In the genomic region with DNA sequence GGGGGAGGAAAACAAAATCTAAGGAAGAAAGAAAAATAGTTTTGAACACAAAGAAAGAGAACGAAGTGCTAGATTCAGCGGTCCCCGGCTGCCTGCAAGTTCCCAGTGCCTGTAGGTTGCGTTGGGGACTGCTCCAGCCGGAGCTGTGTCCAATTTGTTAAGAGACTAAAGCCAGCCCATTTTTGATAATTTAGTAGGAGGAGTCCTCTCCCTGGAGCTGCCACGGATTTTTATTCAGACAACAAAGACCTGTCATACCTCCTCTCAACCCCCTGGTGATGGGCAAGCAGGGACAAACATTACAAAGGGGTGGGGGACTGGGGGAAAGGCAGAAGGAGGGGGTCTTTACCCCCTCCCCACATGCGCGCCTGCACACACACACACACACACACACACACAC, we compare ENCODE assay signal across 9 mouse cellular contexts. TPM values are rescaled to one million over a fixed set of nuclear protein-coding genes. Genes with fewer than 3 reads are reported as not detected.
DNase-seq lines count a peak whose midpoint lies in the region; ATAC-seq lines count a peak whose summit lies in the region.
"Had no signal": no experiment of that assay in that cellular context is flagged by ENCODE, and none has a peak within 500 bp of the region (broad histone marks: within the 10 kb centered on the region; RNA-seq: fewer than 3 reads in every experiment).

No protein-coding gene starts in this region.

- H3K4me3 ChIP-seq in kidney, embryonic 14.5 days (ENCODE audit: low read length): peak overlapping the region; percentile 26; the same call in 1 of the 2 replicates
- peak overlapping the region; percentile 34 for H3K4me3 ChIP-seq in hindbrain, embryonic 14.5 days (replicated peaks; ENCODE audit: low read length)
- peak overlapping the region; percentile 48 for H3K4me3 ChIP-seq in midbrain, embryonic 15.5 days

- ATAC-seq in kidney, embryonic 14.5 days (ENCODE audit: low FRiP score, low TSS enrichment): no peak
- ATAC-seq in hindbrain, embryonic 14.5 days (ENCODE audit: low FRiP score): peak; percentile 66
- peak; percentile 81 for ATAC-seq in midbrain, embryonic 15.5 days (replicated peaks)

- WGBS in kidney, embryonic 14.5 days: 0% methylated on average over 8 of the region's 8 CpGs
- WGBS in hindbrain, embryonic 14.5 days: 1% methylated on average over 8 of the region's 8 CpGs
- under 1% methylated on average over 8 of the region's 8 CpGs for WGBS in midbrain, embryonic 15.5 days

- H3K9me3 ChIP-seq in kidney, embryonic 14.5 days (ENCODE audit: control insufficient read depth, low read length): no peaks in the 10 kb centered on the region
- no peaks in the 10 kb centered on the region for H3K9me3 ChIP-seq in hindbrain, embryonic 14.5 days (ENCODE audit: control insufficient read depth, low read length)
- H3K9me3 ChIP-seq in midbrain, embryonic 15.5 days: no peaks in the 10 kb centered on the region
- H3K9me3 ChIP-seq: G1E had no signal

- H3K9ac ChIP-seq in kidney, embryonic 14.5 days (ENCODE audit: low read depth, low read length): no peak overlapping the region
- H3K9ac ChIP-seq in hindbrain, embryonic 14.5 days: peak overlapping the region; percentile 58
- H3K9ac ChIP-seq in midbrain, embryonic 15.5 days: peak overlapping the region; percentile 65; the same call in 1 of the 2 replicates

- H3K36me3 ChIP-seq in kidney, embryonic 14.5 days (ENCODE audit: control insufficient read depth, insufficient read depth, low read length): no peaks in the 10 kb centered on the region
- no peaks in the 10 kb centered on the region for H3K36me3 ChIP-seq in hindbrain, embryonic 14.5 days (replicated peaks; ENCODE audit: control insufficient read depth, insufficient read depth)
- no peaks in the 10 kb centered on the region for H3K36me3 ChIP-seq in midbrain, embryonic 15.5 days (replicated peaks)
- H3K36me3 ChIP-seq: G1E had no signal

- peak overlapping the region; percentile 37; the same call in 1 of the 2 replicates for H3K4me2 ChIP-seq in kidney, embryonic 14.5 days (replicated peaks; ENCODE audit: low read depth, low read length)
- peak overlapping the region; percentile 50 for H3K4me2 ChIP-seq in hindbrain, embryonic 14.5 days (replicated peaks)
- H3K4me2 ChIP-seq in midbrain, embryonic 15.5 days: peak overlapping the region; percentile 45

- no peak overlapping the region for H3K27ac ChIP-seq in kidney, embryonic 14.5 days (ENCODE audit: low read depth, low read length)
- H3K27ac ChIP-seq in hindbrain, embryonic 14.5 days: peak overlapping the region; percentile 79
- peak overlapping the region; percentile 90 for H3K27ac ChIP-seq in midbrain, embryonic 15.5 days

- DNase-seq in kidney, adult 8-10 months: no peak
- peak; percentile 77 for DNase-seq in embryo, embryonic 10.5 days (ENCODE audit: low spot score)
- DNase-seq in hindbrain, embryonic 14.5 days (ENCODE audit: low spot score): peak; percentile 59
- DNase-seq in cerebellum, adult 11-12 months: no peak
- DNase-seq in urinary bladder, postnatal 14 days (ENCODE audit: low spot score): no peak
- DNase-seq in ovary, postnatal 14 days (ENCODE audit: low spot score): no peak

- H3K4me1 ChIP-seq in kidney, embryonic 14.5 days (ENCODE audit: control insufficient read depth, insufficient read depth, low read length): peaks cover 2% of the 10 kb centered on the region; the same call in 1 of the 2 replicates
- 0 out of 2 replicates have a peak, but pooled peaks cover 5% of the 10 kb centered on the region for H3K4me1 ChIP-seq in hindbrain, embryonic 14.5 days (replicated peaks; ENCODE audit: control insufficient read depth, insufficient read depth, low read length)
- H3K4me1 ChIP-seq in midbrain, embryonic 15.5 days: peaks cover 17% of the 10 kb centered on the region; the same call in 1 of the 2 replicates

- peaks cover 73% of the 10 kb centered on the region for H3K27me3 ChIP-seq in kidney, embryonic 14.5 days (ENCODE audit: control insufficient read depth, insufficient read depth, low read length)
- peaks cover 70% of the 10 kb centered on the region for H3K27me3 ChIP-seq in hindbrain, embryonic 14.5 days (ENCODE audit: control insufficient read depth, insufficient read depth, low read length)
- peaks cover 27% of the 10 kb centered on the region for H3K27me3 ChIP-seq in midbrain, embryonic 15.5 days (replicated peaks)

RNA-seq across cellular contexts. Expression of gene Lhx9, which starts 6.1 kb away (rescaled TPM):
- 0.07 TPM in 1 of 2 replicates, not detected in the other for polyA plus RNA-seq in kidney, embryonic 14.5 days (2014; fragmentation: Nextera tagmentation; extraction: Ambion mirVana)
- polyA plus RNA-seq in hindbrain, embryonic 14.5 days (2014; fragmentation: Nextera tagmentation; extraction: Ambion mirVana): 9.5 and 18.5 TPM in 2 replicates
- 124 and 139 TPM in 2 replicates for polyA plus RNA-seq in midbrain, embryonic 15.5 days (2015; fragmentation: Nextera tagmentation; extraction: Ambion mirVana)

RNA-seq across cellular contexts. Expression of gene 2310009B15Rik, which starts 14.3 kb away (rescaled TPM):
- 47.8 and 58.4 TPM in 2 replicates for polyA plus RNA-seq in kidney, embryonic 14.5 days (2014; fragmentation: Nextera tagmentation; extraction: Ambion mirVana)
- 32.5 and 37.1 TPM in 2 replicates for polyA plus RNA-seq in hindbrain, embryonic 14.5 days (2014; fragmentation: Nextera tagmentation; extraction: Ambion mirVana)
- polyA plus RNA-seq in midbrain, embryonic 15.5 days (2015; fragmentation: Nextera tagmentation; extraction: Ambion mirVana): 33.6 and 37.6 TPM in 2 replicates

Comparison
In these comparisons a context has a peak if more than half of its experiments do, and no peak if none do; other contexts are left out.
1. DNase-seq: peak in embryo, embryonic 10.5 days (single experiment) and hindbrain, embryonic 14.5 days (single experiment); none in kidney, adult 8-10 months (0 of 2), cerebellum, adult 11-12 months (single experiment), urinary bladder, postnatal 14 days (single experiment) and ovary, postnatal 14 days (single experiment).
2. Peak in every context shown above with its lines, with median percentiles within 50 percentile points of each other: H3K4me2 ChIP-seq and H3K4me3 ChIP-seq.